Mouse (Mus musculus): ENCODE measurements around the gene Riox1. TPM values are rescaled to one million over a fixed set of nuclear protein-coding genes. Genes with fewer than 3 reads are reported as not detected.
"Not testable (repeated sequence)": the region's sequence is repeated elsewhere in the genome, so short reads cannot be mapped to it uniquely, and the experiment has no call there.

Gene Riox1
- polyA plus RNA-seq, 1 experiment from 2014 or later, result 10.8 TPM

- 78% methylated on average over 2 of the region's 2 CpGs for WGBS
- H3K27ac ChIP-seq, result no peak overlapping the region
Measured at GRCm38 (mm10) chr12:83926061-83926460, 24.3 kb upstream of the Riox1 start.

GRCm38 (mm10) chr12:83927747-83928146 is 22.7 kb upstream of the Riox1 start:
- WGBS, result 89% methylated on average over 4 of the region's 4 CpGs
- Histone ChIP-seq H3K9ac (no peak overlapping the region), H3K36me3 (no peaks in the 10 kb centered on the region), H3K27me3 (no peaks in the 10 kb centered on the region), H3K4me2 (no peak overlapping the region), H3K9me3 (no peaks in the 10 kb centered on the region), H3K4me3 (no peak overlapping the region), H3K27ac (no peak overlapping the region), H3K4me1 (replicated peaks) (peaks cover 4% of the 10 kb centered on the region)
- no peak for ATAC-seq (ENCODE audit: low FRiP score)

More at GRCm38 (mm10) chr12:83926061-83926460, 24.3 kb upstream of the Riox1 start:
- no peak overlapping the region for H3K4me2 ChIP-seq
- H3K27me3 ChIP-seq, result no peaks in the 10 kb centered on the region
- no peaks in the 10 kb centered on the region for H3K9me3 ChIP-seq
- no peaks in the 10 kb centered on the region for H3K36me3 ChIP-seq
- peaks cover 7% of the 10 kb centered on the region for H3K4me1 ChIP-seq (replicated peaks)
- no peak overlapping the region for H3K9ac ChIP-seq
- ATAC-seq (ENCODE audit: low FRiP score), result no peak
- no peak overlapping the region for H3K4me3 ChIP-seq

- WGBS, result 34% methylated on average over 2 of the region's 2 CpGs
- no peak for ATAC-seq (ENCODE audit: low FRiP score)
- no peaks in the 10 kb centered on the region for H3K36me3 ChIP-seq
- H3K27me3 ChIP-seq, result no peaks in the 10 kb centered on the region
- H3K4me3 ChIP-seq, result no peak overlapping the region
- H3K9ac ChIP-seq, result no peak overlapping the region
- H3K4me1 ChIP-seq (replicated peaks), result no peaks in the 10 kb centered on the region
- no peaks in the 10 kb centered on the region for H3K9me3 ChIP-seq
- no peak overlapping the region for H3K27ac ChIP-seq
- no peak overlapping the region for H3K4me2 ChIP-seq
Measured at GRCm38 (mm10) chr12:83929186-83929804, 21.1 kb upstream of the Riox1 start.

GRCm38 (mm10) chr12:83937600-83937999 is 12.8 kb upstream of the Riox1 start:
- H3K4me2 ChIP-seq, result no peak overlapping the region
- no peak for ATAC-seq (ENCODE audit: low FRiP score)
- H3K27ac ChIP-seq, result no peak overlapping the region
- no peaks in the 10 kb centered on the region for H3K4me1 ChIP-seq (replicated peaks)
- no peaks in the 10 kb centered on the region for H3K36me3 ChIP-seq
- WGBS, result 76% methylated on average over 10 of the region's 10 CpGs
- 0 out of 2 replicates have a peak, but pooled peaks cover 2% of the 10 kb centered on the region for H3K9me3 ChIP-seq
- no peaks in the 10 kb centered on the region for H3K27me3 ChIP-seq
- no peak overlapping the region for H3K4me3 ChIP-seq
- H3K9ac ChIP-seq, result no peak overlapping the region

- H3K4me3 ChIP-seq; H3K4me1 ChIP-seq (replicated peaks); H3K9me3 ChIP-seq; ATAC-seq (ENCODE audit: low FRiP score); H3K36me3 ChIP-seq; H3K27me3 ChIP-seq; H3K9ac ChIP-seq; H3K27ac ChIP-seq; H3K4me2 ChIP-seq: not testable (repeated sequence)
- WGBS, result 48% methylated on average over 1 of the region's 1 CpGs
Measured at GRCm38 (mm10) chr12:83938592-83938991, 11.8 kb upstream of the Riox1 start.

GRCm38 (mm10) chr12:83939332-83939731 is 11.1 kb upstream of the Riox1 start:
- H3K4me2 ChIP-seq, result no peak overlapping the region
- H3K27ac ChIP-seq, result no peak overlapping the region
- H3K4me3 ChIP-seq, result no peak overlapping the region
- ATAC-seq (ENCODE audit: low FRiP score), result no peak
- WGBS, result 74% methylated on average over 2 of the region's 2 CpGs
- H3K4me1 ChIP-seq (replicated peaks), result no peaks in the 10 kb centered on the region
- no peak overlapping the region for H3K9ac ChIP-seq
- 0 out of 2 replicates have a peak, but pooled peaks cover 2% of the 10 kb centered on the region for H3K9me3 ChIP-seq
- no peaks in the 10 kb centered on the region for H3K27me3 ChIP-seq
- H3K36me3 ChIP-seq, result no peaks in the 10 kb centered on the region

- no peaks in the 10 kb centered on the region for H3K27me3 ChIP-seq
- H3K9ac ChIP-seq, result no peak overlapping the region
- no peak for ATAC-seq (ENCODE audit: low FRiP score)
- no peak overlapping the region for H3K4me2 ChIP-seq
- no peaks in the 10 kb centered on the region for H3K36me3 ChIP-seq
- H3K4me3 ChIP-seq, result no peak overlapping the region
- no peaks in the 10 kb centered on the region for H3K4me1 ChIP-seq (replicated peaks)
- 65% methylated on average over 4 of the region's 4 CpGs for WGBS
- H3K9me3 ChIP-seq, result no peaks in the 10 kb centered on the region
- H3K27ac ChIP-seq, result no peak overlapping the region
Measured at GRCm38 (mm10) chr12:83940031-83940430, 10.4 kb upstream of the Riox1 start.

GRCm38 (mm10) chr12:83941938-83942337 is 8.5 kb upstream of the Riox1 start:
- no peak overlapping the region for H3K27ac ChIP-seq
- H3K4me3 ChIP-seq, result no peak overlapping the region
- H3K9me3 ChIP-seq, result no peaks in the 10 kb centered on the region
- ATAC-seq (ENCODE audit: low FRiP score), result no peak
- 83% methylated on average over 3 of the region's 3 CpGs for WGBS
- no peak overlapping the region for H3K4me2 ChIP-seq
- no peaks in the 10 kb centered on the region for H3K36me3 ChIP-seq
- H3K27me3 ChIP-seq, result no peaks in the 10 kb centered on the region
- no peak overlapping the region for H3K9ac ChIP-seq
- no peaks in the 10 kb centered on the region for H3K4me1 ChIP-seq (replicated peaks)

- Histone ChIP-seq H3K27me3 (no peaks in the 10 kb centered on the region), H3K9me3 (no peaks in the 10 kb centered on the region), H3K4me2 (no peak overlapping the region), H3K36me3 (no peaks in the 10 kb centered on the region), H3K4me1 (replicated peaks) (peaks cover 18% of the 10 kb centered on the region), H3K4me3 (no peak overlapping the region), H3K27ac (no peak overlapping the region), H3K9ac (no peak overlapping the region)
- no peak for ATAC-seq (ENCODE audit: low FRiP score)
- WGBS, result 87% methylated on average over 8 of the region's 8 CpGs
Measured at GRCm38 (mm10) chr12:83947260-83947811, 3.1 kb upstream of the Riox1 start.

GRCm38 (mm10) chr12:83949043-83949442 is 1.4 kb upstream of the Riox1 start:
- Histone ChIP-seq H3K4me1 (replicated peaks) (peaks cover 34% of the 10 kb centered on the region), H3K36me3 (peaks cover 10% of the 10 kb centered on the region), H3K9ac (no peak overlapping the region), H3K4me3 (no peak overlapping the region), H3K9me3 (no peaks in the 10 kb centered on the region), H3K27me3 (no peaks in the 10 kb centered on the region), H3K4me2 (no peak overlapping the region), H3K27ac (no peak overlapping the region)
- ATAC-seq (ENCODE audit: low FRiP score), result no peak
- WGBS, result 77% methylated on average over 4 of the region's 4 CpGs

- H3K9me3 ChIP-seq, result no peaks in the 10 kb centered on the region
- H3K9ac ChIP-seq, result peak overlapping the region; percentile 89
- peaks cover 10% of the 10 kb centered on the region for H3K36me3 ChIP-seq
- WGBS, result 31% methylated on average over 11 of the region's 11 CpGs
- peak overlapping the region; percentile 89 for H3K4me3 ChIP-seq
- peaks cover 36% of the 10 kb centered on the region for H3K4me1 ChIP-seq (replicated peaks)
- H3K27ac ChIP-seq, result no peak overlapping the region
- H3K27me3 ChIP-seq, result no peaks in the 10 kb centered on the region
- no peak for ATAC-seq (ENCODE audit: low FRiP score)
- H3K4me2 ChIP-seq, result peak overlapping the region; percentile 85
Measured at GRCm38 (mm10) chr12:83949776-83950492, 474 bp upstream of the Riox1 start.

- Histone ChIP-seq H3K4me1 (replicated peaks) (peaks cover 36% of the 10 kb centered on the region), H3K36me3 (peaks cover 19% of the 10 kb centered on the region), H3K9ac (peak overlapping the region; percentile 89), H3K9me3 (no peaks in the 10 kb centered on the region), H3K4me2 (peak overlapping the region; percentile 85), H3K4me3 (peak overlapping the region; percentile 89), H3K27me3 (no peaks in the 10 kb centered on the region), H3K27ac (peak overlapping the region; percentile 89)
- peak; percentile 74 for ATAC-seq (ENCODE audit: low FRiP score)
- under 1% methylated on average over 109 of the region's 116 CpGs for WGBS
Measured at GRCm38 (mm10) chr12:83950840-83951701, 663 bp downstream of the Riox1 start.
